Comparison of ENCODE assay signal across 11 mouse cellular contexts in the genomic region with DNA sequence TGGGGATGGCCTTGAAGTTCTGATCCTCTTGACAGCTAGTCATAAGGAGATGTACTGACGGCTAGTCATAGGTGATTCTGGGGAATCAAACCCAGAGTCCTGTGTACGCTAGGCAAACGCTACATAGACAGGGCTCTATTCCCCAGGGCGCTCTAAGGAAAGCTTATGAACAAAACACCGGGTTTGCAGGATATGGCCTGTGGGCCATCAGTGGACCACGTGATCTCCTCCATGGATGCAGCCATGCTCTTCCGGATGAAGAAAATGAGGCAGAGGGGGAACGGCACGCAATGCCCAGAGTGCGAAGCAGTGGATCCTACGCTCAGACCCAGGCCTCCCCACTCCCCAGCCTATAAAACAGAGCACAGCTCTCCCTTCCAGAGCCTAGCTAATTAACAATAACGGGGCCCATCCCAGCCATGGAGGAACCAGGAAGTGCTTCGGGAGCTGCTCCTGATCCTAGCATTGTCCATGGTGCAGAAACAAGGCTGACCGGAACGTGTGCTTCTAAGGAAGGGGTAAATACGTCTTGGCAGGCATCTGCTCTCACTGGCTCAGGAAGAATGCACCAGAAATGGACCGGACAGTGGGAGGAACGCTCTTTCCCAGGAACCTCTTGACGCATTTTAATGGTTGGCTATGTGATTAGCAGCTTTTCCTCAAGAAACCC. TPM values are rescaled to one million over a fixed set of nuclear protein-coding genes. Genes with fewer than 3 reads are reported as not detected.
A peak's percentile ranks its signal among the peaks of the same experiment; 100 is the strongest.
DNase-seq lines count a peak whose midpoint lies in the region; ATAC-seq and TF ChIP-seq lines count a peak whose summit lies in the region.
"Had no signal": no experiment of that assay in that cellular context is flagged by ENCODE, and none has a peak within 500 bp of the region (broad histone marks: within the 10 kb centered on the region; RNA-seq: fewer than 3 reads in every experiment).

No protein-coding gene starts in this region.

- H3K9ac ChIP-seq in neural tube, embryonic 15.5 days (replicated peaks) = no peak overlapping the region
- H3K9ac ChIP-seq: forebrain, embryonic 13.5 days had no signal

- no peaks in the 10 kb centered on the region for H3K36me3 ChIP-seq in neural tube, embryonic 15.5 days

- H3K27ac ChIP-seq in gastrocnemius, adult 2 months = peak overlapping the region; percentile 88
- peak overlapping the region; percentile 44; the same call in 1 of the 2 replicates for H3K27ac ChIP-seq in left cerebral cortex, adult 2 months
- H3K27ac ChIP-seq in neural tube, embryonic 15.5 days (replicated peaks) = peak overlapping the region; percentile 41; the same call in 1 of the 2 replicates
- H3K27ac ChIP-seq: forebrain, embryonic 13.5 days had no signal

- 67% methylated on average over 19 of the region's 19 CpGs for WGBS in neural tube, embryonic 15.5 days

- no peak for TF ChIP-seq CTCF in gastrocnemius, adult 2 months (IDR thresholded peaks at IDR 0.05)
- no peak for TF ChIP-seq CTCF in left cerebral cortex, adult 2 months (IDR thresholded peaks at IDR 0.05)

- peak overlapping the region; percentile 8 for H3K4me3 ChIP-seq in gastrocnemius, adult 2 months
- H3K4me3 ChIP-seq in left cerebral cortex, adult 2 months = no peak overlapping the region
- no peak overlapping the region for H3K4me3 ChIP-seq in neural tube, embryonic 15.5 days (replicated peaks)
- H3K4me3 ChIP-seq: forebrain, embryonic 13.5 days had no signal

- intact Hi-C loops in gastrocnemius, adult 2 months (cut with DNase I) = loop anchor here (5.0 kb wide), 1 partner anchor 39 kb away; a partner anchor contains a TSS
- intact Hi-C loops in gastrocnemius, postnatal 14 days (cut with DNase I; ENCODE audit: low total_unique reads) = no loop called here
- intact Hi-C loops in left cerebral cortex, adult 2 months (cut with DNase I) = no loop called here
- intact Hi-C loops in heart, postnatal 10 days (cut with DNase I) = loop anchor here (1.0 kb wide), 1 partner anchor 37 kb away; a partner anchor contains a TSS

- no peaks in the 10 kb centered on the region for H3K27me3 ChIP-seq in neural tube, embryonic 15.5 days (replicated peaks)
- H3K27me3 ChIP-seq: forebrain, embryonic 13.5 days had no signal

- ATAC-seq in neural tube, embryonic 15.5 days (ENCODE audit: low FRiP score) = no peak
- ATAC-seq: forebrain, embryonic 13.5 days had no signal

- no peak for DNase-seq in gastrocnemius, adult 2 months
- no peak for DNase-seq in gastrocnemius, postnatal 14 days
- no peak for DNase-seq in left cerebral cortex, adult 2 months (ENCODE audit: extremely low spot score in 1 of 2, low spot score in 2 of 2)
- DNase-seq in left cerebral cortex, adult 18-20 months (ENCODE audit: low spot score in 2 of 2) = no peak
- DNase-seq in heart, postnatal 10 days = peak; percentile 50 to 62
- no peak for DNase-seq in c-Kit-positive CD71-positive TER-119-positive erythroid progenitor cells, embryonic 14.5 days (ENCODE audit: low spot score)
- no peak for DNase-seq in adrenal gland, adult 18-20 months (ENCODE audit: low spot score in 2 of 2)
- DNase-seq: gastrocnemius, postnatal 25 days had no signal

- H3K4me2 ChIP-seq in neural tube, embryonic 15.5 days = no peak overlapping the region
- H3K4me2 ChIP-seq: forebrain, embryonic 13.5 days had no signal

- peaks cover 8% of the 10 kb centered on the region; the same call in 1 of the 2 replicates for H3K4me1 ChIP-seq in neural tube, embryonic 15.5 days
- H3K4me1 ChIP-seq: forebrain, embryonic 13.5 days had no signal

- H3K9me3 ChIP-seq in neural tube, embryonic 15.5 days (replicated peaks) = no peaks in the 10 kb centered on the region
- H3K9me3 ChIP-seq: forebrain, embryonic 13.5 days had no signal

RNA-seq across cellular contexts. Expression of a gene that starts 36.5 kb away (rescaled TPM):
- total RNA-seq in gastrocnemius, adult 2 months (2021) = 10 to 100 TPM; 14.3 to 17.3 TPM
- total RNA-seq in gastrocnemius, postnatal 14 days (2021) = 10 to 100 TPM; 25.2 to 38.5 TPM
- total RNA-seq in left cerebral cortex, adult 2 months (2021) = 10 to 100 TPM; 32.7 to 41.7 TPM
- 10 to 100 TPM; 28.5 to 37.6 TPM for total RNA-seq in left cerebral cortex, adult 18-20 months (2021)
- total RNA-seq in heart, postnatal 10 days (2021) = 10 to 100 TPM; 49.2 to 56.2 TPM
- polyA plus RNA-seq in neural tube, embryonic 15.5 days (2015; fragmentation: Nextera tagmentation; extraction: Ambion mirVana) = 6.5 and 7.0 TPM in 2 replicates
- 10 to 100 TPM; 46.1 to 47.6 TPM for total RNA-seq in adrenal gland, adult 18-20 months (2021)
- total RNA-seq: megakaryocyte progenitor cell, adult 5-6 weeks had no signal

RNA-seq across cellular contexts. Expression of a gene that starts 39.9 kb away (rescaled TPM):
- 10 to 100 TPM; 46.1 to 46.4 TPM for total RNA-seq in gastrocnemius, adult 2 months (2021)
- total RNA-seq in gastrocnemius, postnatal 14 days (2021) = 10 to 100 TPM; 16.6 to 20.1 TPM
- 100 to 1,000 TPM; 429 to 434 TPM for total RNA-seq in left cerebral cortex, adult 2 months (2021)
- 100 to 1,000 TPM; 421 to 438 TPM for total RNA-seq in left cerebral cortex, adult 18-20 months (2021)
- total RNA-seq in heart, postnatal 10 days (2021) = 10 to 100 TPM; 84.9 to 86.7 TPM
- polyA plus RNA-seq in neural tube, embryonic 15.5 days (2015; fragmentation: Nextera tagmentation; extraction: Ambion mirVana) = 59.3 and 64.6 TPM in 2 replicates
- total RNA-seq in adrenal gland, adult 18-20 months (2021) = 10 to 100 TPM; 25.7 to 59.9 TPM

RNA-seq across cellular contexts. Expression of a gene that starts 40.4 kb away (rescaled TPM):
- 10 to 100 TPM; 38.6 to 51.4 TPM for total RNA-seq in gastrocnemius, adult 2 months (2021)
- 100 to 1,000 TPM; 129 to 167 TPM for total RNA-seq in gastrocnemius, postnatal 14 days (2021)
- 100 to 1,000 TPM; 439 to 468 TPM for total RNA-seq in left cerebral cortex, adult 2 months (2021)
- 100 to 1,000 TPM; 526 to 554 TPM for total RNA-seq in left cerebral cortex, adult 18-20 months (2021)
- total RNA-seq in heart, postnatal 10 days (2021) = 100 to 1,000 TPM; 486 to 496 TPM
- polyA plus RNA-seq in neural tube, embryonic 15.5 days (2015; fragmentation: Nextera tagmentation; extraction: Ambion mirVana) = 526 and 732 TPM in 2 replicates
- 100 to 1,000 TPM; 584 to 618 TPM for total RNA-seq in adrenal gland, adult 18-20 months (2021)

Comparison
In these comparisons a context has a peak if more than half of its experiments do, and no peak if none do; other contexts are left out.
1. intact Hi-C loops: an anchor here in gastrocnemius, adult 2 months (5.0 kb wide) and heart, postnatal 10 days (1.0 kb wide); none called in gastrocnemius, postnatal 14 days and left cerebral cortex, adult 2 months.
2. DNase-seq: peak in heart, postnatal 10 days (2 of 2); none in gastrocnemius, adult 2 months (single experiment), gastrocnemius, postnatal 14 days (single experiment), left cerebral cortex, adult 2 months (0 of 2), left cerebral cortex, adult 18-20 months (0 of 2), c-Kit-positive CD71-positive TER-119-positive erythroid progenitor cells, embryonic 14.5 days (single experiment) and adrenal gland, adult 18-20 months (0 of 2).
3. RNA of a gene that starts 39.9 kb away (total RNA-seq): 421 to 438 TPM in left cerebral cortex, adult 18-20 months and 429 to 434 TPM in left cerebral cortex, adult 2 months; 84.9 to 86.7 TPM in heart, postnatal 10 days, 25.7 to 59.9 TPM in adrenal gland, adult 18-20 months, 46.1 to 46.4 TPM in gastrocnemius, adult 2 months and 16.6 to 20.1 TPM in gastrocnemius, postnatal 14 days; every median in the first group is over 4 times any median in the second.
4. Peak in every context shown above with its lines, with median percentiles within 50 percentile points of each other: H3K27ac ChIP-seq.